Mouse (Mus musculus) lung, adult 2 months (tissue): ENCODE data around the gene Nxpe5. TPM values are rescaled to one million over a fixed set of nuclear protein-coding genes. Genes with fewer than 3 reads are reported as not detected.

Experiments
- DNase-seq: peaks from one replicate; pipeline ENCODE4 v3.0.0; 2022
- H3K4me1 ChIP-seq: fragments of 200-500 bp; 2 replicates; pipeline ENCODE4 v1.6.1; 2011; ENCODE audit warnings: low read length; ENCODE audit not compliant: control insufficient read depth, insufficient read depth
- H3K4me3 ChIP-seq: fragments of 200-500 bp; replicated peaks from 2 replicates; pipeline ENCODE3; 2011; ENCODE audit warnings: low read depth, mild to moderate bottlenecking, control low read depth, low read length; ENCODE audit errors: extremely low read depth
- CTCF ChIP-seq: fragments of 200-500 bp; IDR thresholded peaks from 2 replicates; pipeline ENCODE4 v1.5.1; 2011; ENCODE audit warnings: mild to moderate bottlenecking, low read length, control low read depth; ENCODE audit not compliant: insufficient read depth
- POLR2A ChIP-seq: fragments of 200-500 bp; IDR thresholded peaks from 2 replicates; pipeline ENCODE4 v1.6.1; 2011; ENCODE audit warnings: low read depth, mild to moderate bottlenecking, control low read depth, low read length, borderline replicate concordance; ENCODE audit errors: extremely low read depth
- WGBS: fragments of 180-500 bp; shearing (Covaris S2); methylation state at CpG from one replicate; pipeline ENCODE4 v1.1.7; 2018; 5-methylcytosine and 5-hydroxymethylcytosine counted together
- polyA plus RNA-seq: library from polyadenylated mRNA; depleted of rRNA; stranded (reverse); fragments of >200 nt; gene quantifications from 2 replicates; pipeline ENCODE4 v1.2.3, GENCODE M21; 2012; rRNA removed

Nxpe5 gene
- polyA plus RNA-seq, 1 experiment, result 0.34 TPM

- TF ChIP-seq POLR2A (no peak), CTCF (no peak)
- no peak for DNase-seq
- no peaks in the 10 kb centered on the region for H3K4me1 ChIP-seq
- no peak overlapping the region for H3K4me3 ChIP-seq
- WGBS, result 70% methylated on average over 3 of the region's 3 CpGs
These were observed 62.2 kb downstream of the Nxpe5 start for GRCm38 (mm10) chr5:138287861-138288260.

DNA sequence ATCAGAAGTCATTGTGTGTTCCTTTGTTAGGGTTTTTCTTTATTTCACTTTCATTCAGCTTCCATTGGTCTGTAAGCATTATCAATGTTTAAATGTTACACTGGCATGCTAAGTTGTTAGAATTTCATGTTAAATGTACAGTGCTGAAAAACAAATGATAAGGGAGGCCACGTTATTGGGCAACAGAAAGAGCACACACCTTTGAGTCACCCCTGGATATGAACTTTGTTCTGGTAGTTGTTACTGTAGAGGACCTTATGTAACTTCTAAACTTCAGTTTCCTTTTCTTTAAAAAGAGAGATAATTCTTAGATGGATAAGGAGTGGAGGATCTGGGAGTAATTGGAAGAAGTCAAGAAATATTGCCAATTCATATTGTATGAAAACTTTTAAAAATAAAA lies 65.9 kb downstream of the Nxpe5 start:
- DNase-seq, result no peak
- H3K4me3 ChIP-seq, result no peak overlapping the region
- 67% methylated on average over 1 of the region's 1 CpGs for WGBS
- H3K4me1 ChIP-seq, result no peaks in the 10 kb centered on the region
- TF ChIP-seq POLR2A, result no peak
- TF ChIP-seq CTCF, result no peak

GRCm38 (mm10) chr5:138294158-138294557 lies 68.5 kb downstream of the Nxpe5 start:
- no peak for DNase-seq
- Histone ChIP-seq H3K4me3 (no peak overlapping the region), H3K4me1 (no peaks in the 10 kb centered on the region)
- TF ChIP-seq POLR2A (no peak), CTCF (no peak)

DNA sequence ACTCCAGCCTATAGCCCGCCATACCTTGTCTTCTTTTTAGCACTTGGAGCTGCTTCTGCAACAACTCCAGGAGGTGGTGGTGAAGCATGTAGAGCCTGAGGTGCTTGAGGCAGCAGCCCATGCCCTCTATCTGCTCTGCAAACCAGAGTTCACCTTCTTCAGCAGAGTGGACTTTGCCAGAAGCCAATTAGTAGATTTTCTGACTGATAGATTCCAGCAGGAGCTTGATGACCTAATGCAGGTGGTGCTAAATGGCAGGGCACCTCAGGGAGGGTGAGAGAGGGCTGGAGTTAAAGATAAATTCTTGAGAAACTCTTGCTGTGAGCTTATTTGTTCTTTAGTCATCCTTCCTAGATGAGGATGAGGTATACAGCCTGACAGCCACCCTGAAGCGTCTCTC lies 73.9 kb downstream of the Nxpe5 start:
- no peak for DNase-seq
- no peak overlapping the region for H3K4me3 ChIP-seq
- WGBS, result 75% methylated on average over 2 of the region's 2 CpGs
- no peaks in the 10 kb centered on the region for H3K4me1 ChIP-seq
- TF ChIP-seq POLR2A (no peak), CTCF (no peak)

Other genes with a start within 250 kb of the Nxpe5 start
- gene Azgp1, start 244.4 kb upstream of the Nxpe5 start, polyA plus RNA-seq, result 1.1 and 1.2 TPM in 2 replicates
- not detected in 2 replicates for gene Smok3a, start 204.6 kb upstream of the Nxpe5 start, polyA plus RNA-seq
- gene Smok3b, start 204.5 kb upstream of the Nxpe5 start, polyA plus RNA-seq, result not detected in 2 replicates
- gene Smok3c, start 172.7 kb upstream of the Nxpe5 start, polyA plus RNA-seq, result not detected in 2 replicates
- gene Zkscan1, start 140.8 kb upstream of the Nxpe5 start, polyA plus RNA-seq, result 4.0 and 5.9 TPM in 2 replicates
- gene Zscan21, start 109.0 kb upstream of the Nxpe5 start, polyA plus RNA-seq, result 5.8 and 8.3 TPM in 2 replicates
- gene Zfp113, start 70.2 kb upstream of the Nxpe5 start, polyA plus RNA-seq, result 2.7 and 3.5 TPM in 2 replicates
- gene Cops6, start 64.8 kb upstream of the Nxpe5 start, polyA plus RNA-seq, result 47.7 and 59.9 TPM in 2 replicates
- gene Ap4m1, start 53.9 kb upstream of the Nxpe5 start, polyA plus RNA-seq, result 28.4 and 40.3 TPM in 2 replicates
- gene Mcm7, start 53.5 kb upstream of the Nxpe5 start, polyA plus RNA-seq, result 16.9 and 22.1 TPM in 2 replicates
- gene Taf6, start 38.4 kb upstream of the Nxpe5 start, polyA plus RNA-seq, result 48.4 and 52.6 TPM in 2 replicates
- 3.6 and 8.6 TPM in 2 replicates for gene Cnpy4, start 38.4 kb upstream of the Nxpe5 start, polyA plus RNA-seq
- gene Mblac1, start 31.6 kb upstream of the Nxpe5 start, polyA plus RNA-seq, result 5.0 and 5.5 TPM in 2 replicates
- gene Lamtor4, start 29.6 kb downstream of the Nxpe5 start, polyA plus RNA-seq, result 131 and 156 TPM in 2 replicates
- gene BC037034, start 38.1 kb downstream of the Nxpe5 start, polyA plus RNA-seq, result 49.4 and 50.8 TPM in 2 replicates
- gene Gal3st4, start 46.9 kb downstream of the Nxpe5 start, polyA plus RNA-seq, result 0.74 and 1.5 TPM in 2 replicates
- gene Gm43720, start 54.1 kb downstream of the Nxpe5 start, polyA plus RNA-seq, result 0.01 TPM in 1 of 2 replicates, not detected in the other
- gene Gpc2, start 54.1 kb downstream of the Nxpe5 start, polyA plus RNA-seq, result 4.1 and 6.5 TPM in 2 replicates
- 0.19 and 0.59 TPM in 2 replicates for gene Stag3, start 54.3 kb downstream of the Nxpe5 start, polyA plus RNA-seq
- 0.36 and 0.60 TPM in 2 replicates for gene Pvrig, start 116.1 kb downstream of the Nxpe5 start, polyA plus RNA-seq
- gene Zfp157, start 215.6 kb downstream of the Nxpe5 start, polyA plus RNA-seq, result 3.3 and 5.2 TPM in 2 replicates